Mouse (Mus musculus) spleen, adult 2 months (tissue): Measurements from ENCODE around the gene Metrn. TPM values are rescaled to one million over a fixed set of nuclear protein-coding genes. Genes with fewer than 3 reads are reported as not detected.
A peak's percentile ranks its signal among the peaks of the same experiment; 100 is the strongest.

Source experiments
- DNase-seq, 2 experiments: peaks; one replicate each; pipeline versions ENCODE4 v3.0.0 to v3.0.0-alpha.2; 2012 to 2021; ENCODE audit warnings: low spot score in 2 of 2, low read depth in 1 of 2
- H3K27ac ChIP-seq: fragments of 200-500 bp; 2 replicates; pipeline ENCODE4 v1.5.1; 2012; ENCODE audit warnings: low read length, inconsistent platforms; ENCODE audit not compliant: insufficient read depth
- H3K27me3 ChIP-seq: fragments of 200-500 bp; 2 replicates; pipeline ENCODE4 v1.6.1; 2012; ENCODE audit warnings: mild to moderate bottlenecking, moderate library complexity, low read length, inconsistent platforms; ENCODE audit not compliant: control insufficient read depth, insufficient read depth
- H3K36me3 ChIP-seq: fragments of 200-500 bp; 2 replicates; pipeline ENCODE4 v1.6.1; 2012; ENCODE audit warnings: mild to moderate bottlenecking, low read length, inconsistent platforms; ENCODE audit not compliant: control insufficient read depth, insufficient read depth
- H3K4me1 ChIP-seq: fragments of 200-500 bp; 2 replicates; pipeline ENCODE4 v1.6.1; 2011; ENCODE audit warnings: inconsistent platforms; ENCODE audit not compliant: control insufficient read depth, insufficient read depth, insufficient read length
- H3K4me3 ChIP-seq: fragments of 200-500 bp; 2 replicates; pipeline ENCODE4 v1.5.1; 2011; ENCODE audit warnings: mild to moderate bottlenecking, inconsistent platforms; ENCODE audit not compliant: insufficient read depth, insufficient read length; ENCODE audit errors: extremely low read depth
- CTCF ChIP-seq: fragments of 200-500 bp; IDR thresholded peaks from 2 replicates; pipeline ENCODE4 v1.5.1; 2011; ENCODE audit warnings: mild to moderate bottlenecking, inconsistent platforms; ENCODE audit not compliant: insufficient read depth, insufficient read length, insufficient replicate concordance; ENCODE audit errors: extremely low read depth
- POLR2A ChIP-seq: fragments of 200-500 bp; IDR thresholded peaks from 2 replicates; pipeline ENCODE4 v1.6.1; 2011; ENCODE audit warnings: low read depth, low read length, inconsistent platforms
- WGBS: fragments of 180-500 bp; shearing (Covaris S2); methylation state at CpG from one replicate; pipeline ENCODE4 v1.1.7; 2018; 5-methylcytosine and 5-hydroxymethylcytosine counted together
- polyA plus RNA-seq: library from polyadenylated mRNA; depleted of rRNA; stranded (reverse); fragments of >200 nt; gene quantifications from 2 replicates; pipeline ENCODE4 v1.2.3, GENCODE M21; 2012

Metrn gene
- polyA plus RNA-seq, 1 experiment = 37.6 TPM

- H3K27ac ChIP-seq = no peak overlapping the region
- no peak overlapping the region for H3K4me3 ChIP-seq
- TF ChIP-seq POLR2A (no peak), CTCF (no peak)
- no peak for DNase-seq
- 64% methylated on average over 9 of the region's 9 CpGs for WGBS
- H3K27me3 ChIP-seq = no peaks in the 10 kb centered on the region
- peaks cover 5% of the 10 kb centered on the region; the same call in 1 of the 2 replicates for H3K4me1 ChIP-seq
- H3K36me3 ChIP-seq = no peaks in the 10 kb centered on the region
Observed at GRCm38 (mm10) chr17:25769331-25769730, 27.6 kb downstream of the Metrn start.

GRCm38 (mm10) chr17:25765886-25766285 lies 31.1 kb downstream of the Metrn start:
- DNase-seq = no peak
- peaks cover 2% of the 10 kb centered on the region; the same call in 1 of the 2 replicates for H3K4me1 ChIP-seq
- no peaks in the 10 kb centered on the region for H3K27me3 ChIP-seq
- no peak overlapping the region for H3K4me3 ChIP-seq
- no peak overlapping the region for H3K27ac ChIP-seq
- no peak for TF ChIP-seq POLR2A
- no peak for TF ChIP-seq CTCF
- 74% methylated on average over 5 of the region's 5 CpGs for WGBS
- H3K36me3 ChIP-seq = no peaks in the 10 kb centered on the region

GRCm38 (mm10) chr17:25762591-25762990 lies 34.3 kb downstream of the Metrn start:
- H3K36me3 ChIP-seq = no peaks in the 10 kb centered on the region
- 52% methylated on average over 3 of the region's 3 CpGs for WGBS
- H3K27me3 ChIP-seq = no peaks in the 10 kb centered on the region
- H3K27ac ChIP-seq = no peak overlapping the region
- TF ChIP-seq CTCF (no peak), POLR2A (no peak)
- peaks cover 2% of the 10 kb centered on the region; the same call in 1 of the 2 replicates for H3K4me1 ChIP-seq
- no peak overlapping the region for H3K4me3 ChIP-seq
- DNase-seq = no peak

GRCm38 (mm10) chr17:25761561-25761970 lies 35.4 kb downstream of the Metrn start:
- peak overlapping the region; percentile 22 for H3K27ac ChIP-seq
- WGBS = 57% methylated on average over 4 of the region's 4 CpGs
- TF ChIP-seq CTCF (no peak), POLR2A (no peak)
- DNase-seq = no peak
- no peaks in the 10 kb centered on the region for H3K36me3 ChIP-seq
- no peak overlapping the region for H3K4me3 ChIP-seq
- peaks cover 2% of the 10 kb centered on the region; the same call in 1 of the 2 replicates for H3K4me1 ChIP-seq
- no peaks in the 10 kb centered on the region for H3K27me3 ChIP-seq

GRCm38 (mm10) chr17:25760148-25760547 lies 36.8 kb downstream of the Metrn start:
- no peaks in the 10 kb centered on the region for H3K36me3 ChIP-seq
- H3K27ac ChIP-seq = no peak overlapping the region
- H3K27me3 ChIP-seq = no peaks in the 10 kb centered on the region
- TF ChIP-seq CTCF (no peak), POLR2A (no peak)
- DNase-seq = no peak
- 74% methylated on average over 8 of the region's 8 CpGs for WGBS
- H3K4me3 ChIP-seq = no peak overlapping the region
- H3K4me1 ChIP-seq = peaks cover 2% of the 10 kb centered on the region; the same call in 1 of the 2 replicates

- 78% methylated on average over 3 of the region's 3 CpGs for WGBS
- H3K36me3 ChIP-seq = no peaks in the 10 kb centered on the region
- DNase-seq = no peak
- TF ChIP-seq POLR2A (no peak), CTCF (no peak)
- no peaks in the 10 kb centered on the region for H3K27me3 ChIP-seq
- no peak overlapping the region for H3K27ac ChIP-seq
- H3K4me1 ChIP-seq = peaks cover 2% of the 10 kb centered on the region; the same call in 1 of the 2 replicates
- H3K4me3 ChIP-seq = no peak overlapping the region
Observed at GRCm38 (mm10) chr17:25757691-25758090, 39.2 kb downstream of the Metrn start.

- Histone ChIP-seq H3K4me1 (peaks cover 2% of the 10 kb centered on the region; the same call in 1 of the 2 replicates), H3K27ac (no peak overlapping the region), H3K36me3 (no peaks in the 10 kb centered on the region), H3K4me3 (no peak overlapping the region), H3K27me3 (no peaks in the 10 kb centered on the region)
- no peak for TF ChIP-seq CTCF
- TF ChIP-seq POLR2A = no peak
- WGBS = 79% methylated on average over 9 of the region's 9 CpGs
- no peak for DNase-seq
Observed at GRCm38 (mm10) chr17:25756378-25757242, 40.3 kb downstream of the Metrn start.
